Mouse (Mus musculus) spleen, adult 18-20 months (tissue): ENCODE data around the gene Sned1.
"Not testable (repeated sequence)": the region's sequence is repeated elsewhere in the genome, so short reads cannot be mapped to it uniquely, and the experiment has no call there.

Source experiments
- DNase-seq, 2 experiments: peaks; one replicate each; pipeline ENCODE4 v3.0.0; 2022; ENCODE audit warnings: mixed read lengths in 2 of 2

Sned1 gene

GRCm38 (mm10) chr1:93229626-93230025 lies 6.0 kb upstream of the Sned1 start:
- no peak for DNase-seq

GRCm38 (mm10) chr1:93236545-93236924 lies 894 bp downstream of the Sned1 start:
- DNase-seq = no peak

DNA sequence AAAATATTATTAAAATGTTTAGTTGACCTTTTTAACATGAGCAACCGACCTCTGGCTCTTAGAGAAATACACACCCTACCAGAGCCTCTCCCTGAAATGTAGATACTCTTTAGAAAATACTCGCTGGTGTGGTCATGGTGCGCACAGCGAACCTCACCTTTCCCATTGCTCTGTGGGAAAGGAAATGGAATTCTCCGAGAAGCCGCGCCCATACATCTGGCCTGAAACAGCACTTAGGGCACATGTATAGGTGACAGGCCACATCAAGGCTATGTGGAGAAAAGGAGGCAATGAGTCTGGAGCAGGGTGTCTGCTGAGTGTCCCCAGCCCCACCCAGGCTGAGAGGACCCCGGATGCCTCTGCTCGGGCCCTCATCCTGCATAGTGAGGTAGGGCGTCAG lies 2.0 kb downstream of the Sned1 start:
- no peak for DNase-seq

DNA sequence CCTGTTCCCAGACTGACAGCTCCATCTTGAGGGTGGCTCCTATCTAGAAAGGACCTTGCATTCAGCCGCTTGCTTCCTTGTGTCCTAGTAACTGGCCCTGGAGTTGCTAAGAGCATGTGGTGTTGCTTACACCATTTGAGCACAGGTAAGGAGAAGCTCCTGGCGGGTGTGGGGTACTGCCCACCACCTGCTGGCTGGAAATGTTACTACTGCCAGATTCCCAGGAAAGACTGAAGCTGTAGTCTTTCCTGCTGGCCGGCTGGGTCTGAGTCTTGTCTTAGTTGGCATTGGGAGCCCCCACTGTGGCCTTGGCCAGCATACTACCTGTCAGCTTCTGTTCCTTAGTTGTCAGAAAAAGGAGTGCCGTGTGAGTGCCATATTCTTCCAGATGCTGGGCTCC lies 2.6 kb downstream of the Sned1 start:
- no peak for DNase-seq

GRCm38 (mm10) chr1:93245936-93246335 lies 10.3 kb downstream of the Sned1 start:
- no peak for DNase-seq

GRCm38 (mm10) chr1:93252586-93252985 lies 16.9 kb downstream of the Sned1 start:
- no peak for DNase-seq

DNA sequence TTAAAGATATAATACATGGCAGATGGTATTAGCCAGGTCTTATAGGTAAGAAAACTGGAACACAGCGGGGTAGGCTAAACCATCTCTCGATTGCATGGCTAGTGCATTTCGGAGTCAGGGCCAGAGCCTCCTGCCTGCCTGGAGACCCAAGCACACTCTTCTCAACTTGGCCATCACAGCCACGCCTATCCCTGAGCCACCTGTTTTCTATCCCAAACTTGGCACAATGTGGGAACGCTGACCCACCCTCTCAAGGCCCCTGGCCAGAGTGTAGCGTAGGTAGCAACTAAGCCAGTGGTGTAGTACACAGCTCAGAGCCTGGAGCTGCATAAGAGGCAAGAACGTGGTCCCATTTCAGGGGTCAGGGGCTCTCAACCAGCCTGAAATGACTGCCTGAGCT lies 20.1 kb downstream of the Sned1 start:
- no peak for DNase-seq

GRCm38 (mm10) chr1:93257560-93257959 lies 21.9 kb downstream of the Sned1 start:
- no peak for DNase-seq

DNA sequence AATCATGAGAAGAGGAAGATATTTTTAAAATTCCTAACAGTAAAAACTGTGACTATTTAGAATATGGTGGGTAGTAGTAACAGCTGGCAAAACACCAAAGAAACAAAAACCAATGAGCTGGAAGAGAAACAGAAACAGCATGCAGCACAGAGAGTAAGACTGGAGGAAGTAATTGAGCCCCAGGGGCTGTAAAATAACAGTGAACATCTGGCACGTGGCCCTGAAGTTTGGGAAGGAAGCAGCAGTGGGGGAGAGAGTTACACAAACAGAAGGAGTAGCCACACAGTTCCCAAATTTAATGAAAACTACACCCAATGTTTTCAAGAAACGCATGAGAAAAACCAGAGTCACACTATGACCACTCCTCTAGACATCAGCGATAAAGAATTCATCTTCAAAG lies 31.6 kb downstream of the Sned1 start:
- no peak for DNase-seq

DNA sequence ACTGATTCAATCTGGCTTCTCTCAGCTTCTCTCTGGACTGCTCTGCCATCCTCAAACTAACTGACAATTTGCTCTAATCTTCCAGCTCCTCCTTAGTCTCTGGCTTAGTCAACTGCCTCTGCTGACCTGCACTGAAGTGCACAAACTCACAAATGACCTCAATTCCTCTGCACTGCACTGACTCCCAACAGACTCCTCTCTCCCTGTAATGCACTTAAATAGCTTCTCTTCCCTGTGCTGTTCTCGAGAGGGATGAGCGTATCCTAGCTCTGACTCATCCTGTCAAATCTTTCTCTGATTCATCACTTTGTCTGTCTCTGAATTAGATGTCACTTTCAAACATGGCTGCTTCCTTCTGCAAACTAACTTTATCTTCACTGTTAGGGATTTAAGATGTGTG lies 32.6 kb downstream of the Sned1 start:
- no peak for DNase-seq

DNA sequence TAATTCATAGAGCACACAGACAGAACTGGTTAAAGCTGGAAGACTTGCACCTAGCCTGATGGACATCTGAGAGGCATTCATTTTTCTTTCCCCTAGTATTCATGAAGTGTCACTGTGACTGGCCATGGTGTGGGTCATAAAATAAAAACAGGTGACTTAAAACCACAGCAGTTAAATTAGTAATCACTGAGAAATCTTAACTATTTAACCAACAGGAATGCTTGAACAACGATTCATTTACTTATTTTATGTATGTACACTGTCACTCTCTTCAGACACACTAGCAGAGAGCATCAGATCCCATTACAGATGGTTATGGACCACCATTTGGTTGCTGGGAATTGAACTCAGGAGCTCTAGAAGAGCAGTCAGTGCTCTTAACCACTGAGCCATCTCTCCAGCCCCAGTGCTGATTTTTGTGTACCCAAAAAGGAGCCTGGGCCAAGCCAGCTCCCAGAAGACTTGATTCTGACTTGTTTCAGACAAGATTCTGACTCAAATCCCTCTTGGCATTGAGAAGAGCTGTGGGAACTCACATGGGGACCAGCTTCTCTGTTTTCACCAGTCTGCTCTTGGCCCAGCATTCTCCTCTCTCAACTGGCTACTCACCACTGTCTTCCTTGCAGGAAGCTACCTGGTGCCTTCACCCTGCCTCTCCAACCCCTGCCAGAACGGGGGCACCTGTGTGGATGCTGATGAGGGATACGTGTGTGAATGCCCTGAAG lies 35.0 kb downstream of the Sned1 start:
- DNase-seq = no peak

GRCm38 (mm10) chr1:93271751-93272150 lies 36.1 kb downstream of the Sned1 start:
- DNase-seq = no peak

DNA sequence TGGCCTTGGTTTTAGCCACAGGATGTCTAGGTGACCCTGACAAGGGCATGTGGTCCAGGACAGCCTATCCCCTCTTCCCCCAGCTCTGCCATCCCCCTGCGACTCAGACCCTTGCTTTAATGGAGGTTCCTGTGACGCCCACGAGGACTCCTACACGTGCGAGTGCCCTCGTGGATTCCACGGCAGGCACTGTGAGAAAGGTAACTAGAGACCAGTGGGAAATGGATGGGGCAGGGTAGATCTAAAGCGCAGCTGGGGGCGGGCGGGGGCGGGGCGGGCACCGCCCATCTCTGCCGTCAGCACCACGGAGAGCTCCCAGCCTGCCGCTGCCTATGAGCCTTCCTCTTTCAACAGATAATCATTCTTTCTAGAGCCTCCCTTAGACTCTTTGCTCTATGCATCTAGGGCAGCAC lies 36.8 kb downstream of the Sned1 start:
- DNase-seq = no peak

DNA sequence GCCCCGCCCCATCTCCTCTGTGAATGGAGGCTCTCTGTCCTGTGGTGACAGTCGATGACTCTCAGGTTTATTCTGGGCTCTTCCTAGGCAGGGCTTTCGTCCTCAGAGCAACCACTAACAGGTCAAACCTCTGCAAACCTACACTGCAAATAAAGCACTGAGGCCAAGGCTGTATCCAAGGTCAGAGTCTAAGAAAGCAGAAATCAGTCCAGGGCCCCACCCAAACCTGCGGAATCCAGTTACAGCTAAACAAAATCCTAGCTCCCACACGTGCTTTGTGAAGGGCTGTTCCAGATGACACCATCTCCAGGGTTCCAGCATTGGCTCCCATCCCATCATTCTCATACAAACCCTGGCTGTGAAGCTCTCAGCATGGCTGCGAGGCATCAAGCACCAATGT lies 39.9 kb downstream of the Sned1 start:
- DNase-seq = no peak

GRCm38 (mm10) chr1:93277041-93277440 lies 41.4 kb downstream of the Sned1 start:
- no peak for DNase-seq

GRCm38 (mm10) chr1:93289678-93290214 lies 54.1 kb downstream of the Sned1 start:
- DNase-seq = no peak

GRCm38 (mm10) chr1:93290956-93291355 lies 55.3 kb downstream of the Sned1 start:
- DNase-seq = no peak

DNA sequence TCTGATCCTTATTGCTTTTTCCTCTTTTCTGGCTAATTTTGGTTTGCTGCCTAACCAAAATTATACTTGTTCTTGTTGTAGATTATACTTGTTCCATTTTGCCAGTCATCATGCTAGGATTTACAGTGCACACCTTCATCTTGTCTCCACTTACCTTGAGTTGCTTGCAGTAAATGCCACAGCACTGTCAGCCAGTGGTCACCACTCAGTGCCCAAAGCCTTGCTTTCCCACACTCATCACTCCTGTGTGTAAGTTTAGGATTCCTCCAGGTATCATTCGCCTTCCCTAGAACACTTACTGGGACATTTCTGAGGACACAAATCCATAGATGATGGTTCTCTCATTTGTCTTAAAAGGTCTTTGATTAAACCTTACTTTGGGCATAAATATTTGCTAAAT lies 56.0 kb downstream of the Sned1 start:
- no peak for DNase-seq

- DNase-seq = no peak
These were observed 56.4 kb downstream of the Sned1 start for GRCm38 (mm10) chr1:93292006-93292405.

GRCm38 (mm10) chr1:93294491-93294890 lies 58.9 kb downstream of the Sned1 start:
- DNase-seq = not testable (repeated sequence)

DNA sequence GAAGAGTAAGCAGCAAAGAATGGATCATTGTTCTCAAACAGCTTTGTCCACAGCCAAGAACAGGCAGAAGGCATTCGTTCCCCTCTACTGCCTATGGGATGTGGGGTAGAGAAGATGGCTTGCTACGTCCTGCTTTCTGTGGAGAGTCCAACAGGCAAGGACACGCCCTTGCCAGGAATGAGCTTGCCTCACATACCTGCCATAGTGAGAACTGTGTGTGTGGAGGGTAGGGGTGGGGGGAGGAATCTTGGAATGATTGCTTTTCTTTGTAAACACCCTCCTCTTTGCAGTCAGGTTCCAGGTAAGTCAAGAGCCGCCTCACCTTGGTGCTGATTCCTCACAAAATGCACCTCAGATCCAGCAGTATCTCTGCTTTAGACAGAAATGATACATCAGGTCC lies 64.2 kb downstream of the Sned1 start:
- DNase-seq = no peak

DNA sequence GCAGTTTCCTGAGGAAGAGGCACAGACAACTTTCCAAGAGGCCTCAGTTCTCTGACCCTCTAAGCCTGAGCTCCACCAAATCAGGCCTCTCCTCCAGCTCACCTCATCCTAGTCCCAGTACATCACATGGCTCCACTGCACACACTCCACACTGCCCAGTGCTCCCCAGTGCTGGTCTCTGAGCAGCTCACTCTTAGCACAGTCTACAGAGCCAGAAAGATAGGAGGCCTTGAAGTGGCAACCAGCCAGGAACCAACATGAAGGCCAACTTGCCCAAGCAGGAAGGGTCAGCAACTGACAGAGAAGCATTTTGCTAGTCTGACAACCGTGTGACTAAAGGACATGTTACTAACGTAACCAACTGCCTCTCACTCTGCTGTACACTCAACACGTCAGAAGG lies 64.9 kb downstream of the Sned1 start:
- DNase-seq = no peak

GRCm38 (mm10) chr1:93305581-93306337 lies 70.1 kb downstream of the Sned1 start, which contains the start of gene Mterf4:
Mterf4 (minus strand) TSS chr1:93305915.
- peak; percentile 54 to 77 for DNase-seq

DNA sequence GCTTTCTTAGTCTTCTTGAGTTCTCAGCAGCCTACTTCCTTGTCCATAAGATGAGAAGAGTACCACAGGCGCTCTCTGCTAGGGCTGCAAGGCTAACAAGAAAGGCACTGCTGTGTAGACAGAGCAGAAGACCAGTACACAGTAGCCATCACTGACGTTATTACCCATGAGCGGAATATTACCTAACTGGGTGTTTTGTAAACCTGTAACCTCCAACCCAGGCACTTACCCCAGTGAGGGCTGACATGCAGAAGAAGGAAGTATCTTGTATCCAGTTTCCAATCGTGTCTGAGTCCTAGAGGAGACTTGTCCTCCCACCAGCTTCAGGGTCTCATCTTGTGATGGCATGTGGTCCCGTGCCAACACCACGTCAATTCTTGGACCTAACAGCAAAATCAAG lies 88.3 kb downstream of the Sned1 start:
- DNase-seq = no peak
